Mouse (Mus musculus) cerebellum, adult 9-11 months (tissue): Measurements from ENCODE around the gene Ctnnbip1.
A peak's percentile ranks its signal among the peaks of the same experiment; 100 is the strongest.

Source experiments
- DNase-seq: peaks from one replicate; pipeline ENCODE4 v3.0.0; 2022

Gene Ctnnbip1

GRCm38 (mm10) chr4:149523961-149524360, 5.9 kb downstream of the Ctnnbip1 start:
- no peak for DNase-seq

- DNase-seq, result no peak
Measured at GRCm38 (mm10) chr4:149525170-149525569, 7.1 kb downstream of the Ctnnbip1 start.

DNA sequence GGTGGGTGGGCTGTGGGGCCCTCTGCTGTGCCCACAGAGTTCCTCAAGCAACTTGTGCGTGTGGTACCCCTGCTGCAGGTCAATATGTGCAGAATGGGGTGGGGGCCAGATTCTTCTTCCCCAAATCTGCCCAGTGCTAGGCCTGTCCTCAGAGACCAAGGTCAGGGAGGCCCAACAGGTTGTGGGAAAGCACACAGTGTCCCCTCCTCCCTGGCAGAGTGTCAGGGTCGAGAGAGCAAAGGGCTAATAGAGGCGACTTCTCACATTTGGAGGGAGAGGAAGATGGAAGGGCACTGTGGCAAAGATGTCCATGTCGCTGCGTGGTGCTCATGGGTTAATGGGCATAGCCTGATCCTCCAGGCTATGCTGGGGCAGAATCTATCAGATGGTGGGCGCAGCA, 7.8 kb downstream of the Ctnnbip1 start:
- no peak for DNase-seq

GRCm38 (mm10) chr4:149526330-149526729, 8.3 kb downstream of the Ctnnbip1 start:
- no peak for DNase-seq

DNA sequence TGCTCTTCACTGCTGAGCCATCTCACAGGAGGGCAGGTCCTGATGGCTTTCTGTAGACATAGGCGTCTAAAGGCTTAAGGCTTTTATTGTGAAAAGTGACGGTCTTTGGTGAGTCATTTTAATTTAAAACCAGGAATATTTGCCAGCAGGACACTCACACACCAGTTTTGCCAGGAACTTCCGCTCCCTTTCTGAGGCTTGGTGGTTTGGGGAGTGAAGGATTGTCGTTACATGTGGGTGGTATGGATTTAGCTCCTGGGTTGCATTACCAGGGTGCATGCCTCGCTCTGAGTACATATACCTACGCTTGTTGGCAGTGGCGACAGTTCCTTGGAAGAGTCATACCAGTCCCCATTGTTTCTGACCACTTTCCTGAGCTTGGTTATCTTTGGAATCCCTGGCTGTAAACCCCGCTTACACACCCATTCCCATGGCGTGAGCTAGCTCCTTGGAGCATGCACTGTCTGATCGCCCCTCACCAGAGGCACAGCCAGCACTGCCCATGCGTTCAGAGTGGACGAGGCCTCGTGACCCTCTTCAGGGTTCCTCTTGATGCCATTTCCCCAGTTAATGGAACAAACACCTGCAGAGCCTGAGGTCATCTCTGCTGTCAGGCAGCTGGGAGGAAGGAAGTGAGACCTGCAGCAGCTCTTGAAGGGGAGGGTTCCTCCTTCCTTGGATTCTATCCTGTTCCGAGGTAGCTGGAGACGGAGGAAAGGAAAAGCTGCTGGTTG, 9.8 kb downstream of the Ctnnbip1 start:
- DNase-seq, result no peak

- DNase-seq, result no peak
Measured at GRCm38 (mm10) chr4:149529691-149530090, 11.7 kb downstream of the Ctnnbip1 start.

DNA sequence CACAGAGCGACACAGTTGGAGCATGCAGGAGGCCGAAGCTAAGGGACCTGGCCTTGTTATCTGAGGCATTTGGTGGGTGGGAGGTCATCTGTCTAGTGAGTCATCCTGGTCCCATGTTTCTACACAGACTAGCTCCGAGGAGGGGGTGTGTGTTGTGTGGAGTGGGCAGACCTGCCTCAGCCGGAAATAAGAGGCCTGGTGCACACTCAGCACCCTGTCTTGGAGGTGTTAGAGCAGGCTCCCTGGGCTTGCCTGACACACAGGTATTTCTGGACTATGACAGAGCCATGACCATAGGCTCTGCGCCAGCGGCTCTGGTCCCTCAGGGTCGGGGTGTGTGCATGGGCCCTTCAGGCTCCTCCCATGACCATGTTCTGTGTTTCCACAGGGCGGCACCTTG, 21.4 kb downstream of the Ctnnbip1 start:
- no peak for DNase-seq

DNA sequence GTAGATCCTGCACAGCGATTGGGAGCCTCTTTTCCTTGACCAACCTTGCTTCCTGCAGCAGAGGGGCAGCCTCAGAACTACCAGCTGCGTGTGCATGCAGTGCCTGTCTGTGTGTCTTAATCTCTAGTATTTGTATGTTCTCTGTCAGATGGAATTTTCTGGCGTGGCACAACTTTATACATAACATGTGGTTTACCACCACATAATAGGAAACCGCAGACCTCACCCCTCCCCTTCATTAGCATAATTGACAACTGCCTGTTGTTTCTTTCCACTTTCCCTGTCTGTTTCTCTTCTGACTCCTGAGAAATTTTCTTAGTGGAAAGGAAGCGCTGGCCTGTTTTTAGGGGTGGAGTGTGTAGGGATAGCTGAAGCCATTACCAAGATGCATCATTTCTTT, 23.9 kb downstream of the Ctnnbip1 start:
- no peak for DNase-seq

DNA sequence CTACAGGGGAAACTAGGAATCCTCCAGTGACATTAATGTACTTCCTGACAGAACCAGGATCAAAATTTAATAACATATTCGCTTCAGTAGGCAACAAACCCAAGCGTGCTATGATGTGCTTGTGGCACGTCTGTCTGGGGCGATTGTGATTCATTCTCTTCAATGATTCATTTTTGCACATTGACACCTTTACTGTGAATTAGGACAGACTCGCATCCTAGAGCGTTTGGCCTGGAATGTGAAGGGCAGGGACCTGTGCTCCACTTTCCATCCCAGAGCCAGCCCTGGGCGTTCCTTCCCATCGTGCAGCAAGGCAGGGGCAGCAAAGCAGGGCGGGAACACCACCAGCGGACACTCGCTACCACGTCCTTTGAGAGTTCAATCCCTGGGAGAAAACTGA, 24.4 kb downstream of the Ctnnbip1 start:
- DNase-seq, result no peak

- DNase-seq, result peak; percentile 77
Measured at GRCm38 (mm10) chr4:149542927-149543553, 25.0 kb downstream of the Ctnnbip1 start.

DNA sequence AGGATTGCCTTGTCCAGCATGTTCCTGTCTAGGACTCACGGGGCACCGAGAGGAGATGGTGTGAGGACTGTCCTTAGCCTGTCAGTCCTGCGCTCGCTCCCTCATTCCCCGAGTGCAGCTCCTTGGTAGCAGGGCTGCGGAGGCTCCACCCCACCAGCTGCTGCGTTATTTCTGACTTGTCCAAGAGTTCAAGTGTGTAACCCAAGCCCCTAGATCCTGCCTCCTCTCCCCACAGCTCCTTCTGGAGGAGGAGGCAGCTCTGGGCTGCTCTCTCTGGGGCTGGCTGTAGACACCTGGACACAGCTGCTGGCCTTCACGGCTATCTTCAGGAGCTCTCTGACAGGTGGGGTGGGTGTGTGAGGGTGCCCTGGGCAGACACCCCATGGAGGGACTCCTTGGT, 26.9 kb downstream of the Ctnnbip1 start:
- no peak for DNase-seq

DNA sequence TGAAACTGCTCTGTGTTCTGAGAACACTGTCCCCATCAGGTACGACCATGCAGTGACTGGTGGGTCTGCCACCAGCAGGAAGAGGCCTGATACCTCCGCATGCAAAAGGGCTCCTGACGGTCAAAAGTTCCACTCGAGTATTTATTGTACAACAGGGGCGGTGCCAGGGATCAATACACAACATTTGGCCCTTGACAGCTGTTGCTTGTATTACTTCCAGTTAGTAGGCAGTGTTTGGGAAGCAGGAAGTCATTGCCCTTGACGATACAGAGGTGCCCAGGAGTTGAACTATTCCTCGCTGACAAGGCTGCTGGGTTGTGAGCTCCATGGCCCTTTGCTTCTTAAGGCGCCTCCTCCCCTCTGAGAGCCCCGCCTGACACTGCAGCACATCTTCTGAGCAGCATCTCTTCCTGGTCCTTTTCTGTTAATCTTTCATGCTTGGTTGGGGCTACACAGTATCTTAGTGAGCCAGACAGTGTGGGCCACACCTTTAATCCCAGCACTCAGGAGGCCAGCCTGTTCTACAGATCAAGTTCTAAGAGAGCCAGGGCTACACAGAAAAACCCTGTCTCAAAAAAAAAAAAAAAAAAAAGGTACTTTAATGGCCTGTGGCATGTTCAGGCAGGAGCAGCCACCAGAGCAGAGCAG, 28.9 kb downstream of the Ctnnbip1 start:
- no peak for DNase-seq

DNA sequence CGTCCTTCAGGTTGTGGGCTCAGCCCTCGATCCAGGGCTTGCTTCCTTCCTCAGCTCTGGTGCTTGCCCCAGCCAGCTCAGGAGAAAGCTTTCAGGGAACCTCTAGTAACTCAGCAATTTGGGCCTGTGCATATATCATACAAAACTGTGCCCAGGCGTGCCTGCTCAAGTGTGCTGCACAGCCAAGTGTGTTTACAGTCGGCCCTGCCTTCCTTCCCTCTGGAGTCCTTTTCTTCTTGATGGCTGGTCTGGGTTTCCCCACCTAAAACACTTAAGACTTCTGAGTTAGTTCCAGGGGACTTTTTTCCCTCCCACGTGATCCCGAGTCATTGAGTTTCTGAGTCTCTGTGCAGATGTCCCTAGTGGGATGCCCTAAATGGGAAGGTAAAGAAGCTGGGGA, 29.5 kb downstream of the Ctnnbip1 start:
- DNase-seq, result no peak

DNA sequence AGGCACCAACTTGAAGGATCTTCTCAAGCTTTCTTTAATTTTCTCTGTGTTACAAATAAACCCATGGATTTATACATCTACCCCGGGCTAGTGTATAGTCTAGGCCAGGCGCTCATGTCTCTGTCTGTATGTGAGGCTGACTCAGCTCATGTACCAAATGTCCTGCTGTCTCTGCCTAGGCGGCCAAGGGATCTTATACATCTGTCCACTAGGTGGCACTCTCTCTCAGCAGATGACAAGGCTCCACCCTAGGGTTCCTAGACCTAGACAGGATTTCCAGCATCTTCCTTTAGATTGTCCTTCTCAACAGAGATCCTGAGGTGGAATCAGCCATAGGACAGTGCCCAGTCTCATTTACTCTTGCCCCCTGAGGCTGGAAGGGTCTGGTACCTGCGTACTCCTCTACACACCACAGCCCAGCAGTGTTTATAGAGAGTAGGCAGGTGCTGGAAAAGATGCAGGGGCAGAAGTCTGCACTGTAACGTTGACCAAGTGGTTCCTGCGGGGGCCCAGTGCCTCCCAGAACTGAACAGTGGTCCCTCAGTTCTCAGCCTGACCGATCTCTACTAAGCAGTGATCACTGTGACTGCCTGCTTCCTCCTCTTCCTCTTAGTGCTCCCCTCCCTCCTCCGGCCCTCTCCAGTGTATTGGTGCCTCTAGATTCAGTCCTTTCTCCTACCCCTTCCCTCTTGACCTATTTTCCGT, 31.3 kb downstream of the Ctnnbip1 start:
- DNase-seq, result peak; percentile 88

- DNase-seq, result no peak
Measured at GRCm38 (mm10) chr4:149550866-149551265, 32.8 kb downstream of the Ctnnbip1 start.

- no peak for DNase-seq
Measured at GRCm38 (mm10) chr4:149551696-149552095, 33.7 kb downstream of the Ctnnbip1 start.

DNA sequence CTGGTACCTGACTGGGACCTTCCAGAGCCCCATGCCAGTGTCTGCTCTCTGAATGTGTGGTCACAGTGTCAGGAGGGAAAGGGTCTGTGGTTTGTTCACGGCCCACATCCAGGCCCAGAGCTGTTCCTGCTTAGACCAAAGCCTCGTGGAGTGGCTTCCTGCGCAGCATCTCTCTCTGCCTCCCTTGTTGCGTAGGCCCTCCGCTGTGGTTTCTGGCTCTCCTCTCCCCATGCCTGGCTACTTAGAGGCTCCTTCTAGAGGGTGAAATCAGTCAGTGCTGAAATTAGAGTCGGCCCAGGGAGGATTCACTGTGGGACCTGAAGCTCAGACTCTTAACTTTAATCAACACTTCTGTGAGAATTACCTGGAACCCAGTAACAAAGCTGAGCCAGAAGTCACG, 35.8 kb downstream of the Ctnnbip1 start:
- DNase-seq, result no peak

GRCm38 (mm10) chr4:149556111-149556510, 38.1 kb downstream of the Ctnnbip1 start:
- no peak for DNase-seq

- no peak for DNase-seq
Measured at GRCm38 (mm10) chr4:149557905-149558304, 39.9 kb downstream of the Ctnnbip1 start.

- DNase-seq, result no peak
Measured at GRCm38 (mm10) chr4:149558389-149558788, 40.4 kb downstream of the Ctnnbip1 start.

DNA sequence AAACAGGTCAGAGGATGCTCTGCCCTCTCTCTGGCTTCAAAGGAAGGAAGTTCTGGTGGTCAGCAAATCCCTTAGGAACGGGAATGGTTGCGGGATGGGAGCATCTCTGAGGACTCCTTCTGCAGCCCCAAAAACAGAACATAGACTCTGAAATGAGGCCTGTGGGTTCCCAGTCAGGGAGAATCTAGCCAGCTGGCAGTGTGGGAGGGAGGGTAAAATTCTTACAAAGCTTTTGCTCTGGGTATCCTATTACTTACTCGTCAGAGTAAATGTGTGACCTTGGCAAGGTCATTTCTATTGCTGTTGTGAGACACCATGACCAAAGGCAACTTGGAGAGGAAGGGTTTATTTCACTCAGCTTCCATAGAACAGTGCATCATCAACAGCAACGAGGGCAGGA, 43.4 kb downstream of the Ctnnbip1 start:
- DNase-seq, result no peak

DNA sequence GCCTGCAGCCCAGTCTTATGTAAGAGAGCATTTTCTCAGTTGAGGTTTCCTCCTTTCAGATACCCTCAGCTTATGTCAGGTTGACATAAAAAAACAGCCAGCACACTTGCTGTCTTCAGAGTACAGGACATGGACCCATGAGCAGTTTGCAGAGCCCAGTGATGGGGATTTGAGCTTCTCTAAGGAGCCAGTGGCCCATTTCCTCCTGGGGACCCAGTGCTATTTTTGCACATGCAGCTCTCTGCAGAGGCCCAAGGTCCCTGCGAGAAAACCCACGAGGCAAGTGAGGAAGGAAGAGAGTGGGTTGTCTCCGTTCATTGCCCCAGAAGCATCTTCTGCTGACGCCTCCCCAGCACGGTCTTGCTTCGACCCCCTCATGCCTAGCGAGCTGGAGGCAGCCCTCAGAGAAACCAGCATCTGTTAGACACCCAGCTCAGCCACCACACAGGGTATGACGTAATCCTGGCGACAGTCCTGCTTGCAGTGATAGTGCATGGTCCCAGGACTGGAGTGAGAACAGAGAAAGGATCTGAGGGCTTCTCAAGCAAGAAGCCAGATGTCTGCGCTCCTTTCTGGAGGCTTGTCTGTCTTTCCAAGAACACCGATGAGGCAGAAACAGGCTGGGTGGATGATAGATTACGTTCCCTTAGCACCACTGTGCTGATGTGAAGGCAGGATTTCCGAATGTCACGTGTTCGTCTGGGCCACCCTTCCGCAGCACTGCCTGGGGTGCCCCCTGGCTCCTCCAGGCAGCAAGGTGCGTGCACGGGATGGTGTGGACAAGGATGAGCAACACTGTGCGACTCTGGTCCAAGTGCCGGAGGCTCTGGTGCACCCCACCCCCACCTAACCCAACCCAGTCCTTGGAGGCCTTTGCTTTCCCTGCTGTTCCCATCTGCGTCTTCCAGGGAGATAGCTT, 44.2 kb downstream of the Ctnnbip1 start:
- DNase-seq, result peak; percentile 85
